Mouse (Mus musculus) embryonic facial prominence, embryonic 15.5 days (tissue): ENCODE measurements around the gene Gpc5. TPM values are rescaled to one million over a fixed set of nuclear protein-coding genes. Genes with fewer than 3 reads are reported as not detected.

Experiments
- ATAC-seq: fragments of 200-750 bp; cut with Nextera tagmentation; 2 replicates; pipeline ENCODE4 v1.8.0; 2017; ENCODE audit warnings: low read depth, moderate TSS enrichment; ENCODE audit not compliant: insufficient number of reproducible peaks, low FRiP score, low TSS enrichment
- H3K27ac ChIP-seq: fragments of 300-500 bp; sonication (generic); replicated peaks from 2 replicates; pipeline ENCODE4 v1.5.1; 2015; ENCODE audit warnings: mild to moderate bottlenecking, inconsistent platforms
- H3K27me3 ChIP-seq: fragments of 300-500 bp; sonication (generic); 2 replicates; pipeline ENCODE4 v1.6.1; 2015; ENCODE audit warnings: inconsistent platforms
- H3K36me3 ChIP-seq: fragments of 300-500 bp; sonication (generic); 2 replicates; pipeline ENCODE4 v1.6.1; 2015; ENCODE audit warnings: mild to moderate bottlenecking, inconsistent platforms
- H3K4me1 ChIP-seq: fragments of 300-500 bp; sonication (generic); 2 replicates; pipeline ENCODE4 v1.6.1; 2015; ENCODE audit warnings: inconsistent platforms
- H3K4me2 ChIP-seq: fragments of 300-500 bp; sonication (generic); replicated peaks from 2 replicates; pipeline ENCODE4 v1.6.1; 2015; ENCODE audit warnings: mild to moderate bottlenecking, inconsistent platforms
- H3K4me3 ChIP-seq: fragments of 300-500 bp; sonication (generic); replicated peaks from 2 replicates; pipeline ENCODE4 v1.5.1; 2015; ENCODE audit warnings: mild to moderate bottlenecking, inconsistent platforms
- H3K9ac ChIP-seq: fragments of 300-500 bp; sonication (generic); 2 replicates; pipeline ENCODE4 v1.6.1; 2015; ENCODE audit warnings: inconsistent platforms
- H3K9me3 ChIP-seq: fragments of 300-500 bp; sonication (generic); replicated peaks from 2 replicates; pipeline ENCODE4 v1.6.1; 2016; ENCODE audit warnings: inconsistent platforms
- WGBS: fragments of 180-500 bp; shearing (Covaris S2); methylation state at CpG from one replicate; pipeline ENCODE4 v1.1.7; 2015; 5-methylcytosine and 5-hydroxymethylcytosine counted together
- polyA plus RNA-seq: library from polyadenylated mRNA; unstranded; fragments of >200 nt; fragmentation: Nextera tagmentation; extraction: Ambion mirVana; gene quantifications from 2 replicates; pipeline ENCODE4 v1.2.1, GENCODE M21; 2015

Gene Gpc5
- polyA plus RNA-seq, 1 experiment from 2014 or later: 0.60 TPM

- no peaks in the 10 kb centered on the region for H3K9me3 ChIP-seq
- H3K36me3 ChIP-seq: no peaks in the 10 kb centered on the region
- no peak for ATAC-seq
- H3K27ac ChIP-seq: no peak overlapping the region
- H3K4me3 ChIP-seq: no peak overlapping the region
- H3K4me1 ChIP-seq: no peaks in the 10 kb centered on the region
- 83% methylated on average over 3 of the region's 3 CpGs for WGBS
- H3K27me3 ChIP-seq: no peaks in the 10 kb centered on the region
- no peak overlapping the region for H3K9ac ChIP-seq
- no peak overlapping the region for H3K4me2 ChIP-seq
These were observed 1323.5 kb downstream of the Gpc5 start for GRCm38 (mm10) chr14:116415511-116415910.

- no peak overlapping the region for H3K9ac ChIP-seq
- 49% methylated on average over 4 of the region's 4 CpGs for WGBS
- H3K27ac ChIP-seq: no peak overlapping the region
- no peak overlapping the region for H3K4me2 ChIP-seq
- H3K9me3 ChIP-seq: no peaks in the 10 kb centered on the region
- no peaks in the 10 kb centered on the region for H3K36me3 ChIP-seq
- no peak for ATAC-seq
- no peak overlapping the region for H3K4me3 ChIP-seq
- H3K27me3 ChIP-seq: no peaks in the 10 kb centered on the region
- H3K4me1 ChIP-seq: no peaks in the 10 kb centered on the region
These were observed 1356.2 kb downstream of the Gpc5 start for GRCm38 (mm10) chr14:116448219-116448618.

DNA sequence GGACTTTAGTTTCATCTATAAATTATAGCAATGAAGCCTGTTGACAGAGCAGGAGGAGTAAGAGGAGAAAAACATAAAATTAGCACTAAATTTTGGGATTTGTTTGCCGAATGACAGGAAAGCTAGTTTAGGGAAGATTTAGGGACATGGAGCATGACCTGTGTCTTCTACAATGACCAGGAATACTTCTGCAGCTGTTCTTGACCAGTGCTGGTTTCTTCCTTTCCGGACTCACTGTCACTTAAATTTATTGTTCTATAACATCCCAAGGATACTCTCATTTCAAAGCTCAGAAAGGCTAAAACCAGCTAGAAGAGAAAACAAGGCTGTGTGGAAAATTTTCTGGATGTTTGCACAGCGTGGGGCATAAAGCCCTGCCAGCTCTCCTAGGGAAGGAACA lies 1361.3 kb downstream of the Gpc5 start:
- Histone ChIP-seq H3K4me2 (no peak overlapping the region), H3K9me3 (no peaks in the 10 kb centered on the region), H3K9ac (no peak overlapping the region), H3K4me1 (no peaks in the 10 kb centered on the region), H3K4me3 (no peak overlapping the region), H3K27me3 (no peaks in the 10 kb centered on the region), H3K27ac (no peak overlapping the region), H3K36me3 (no peaks in the 10 kb centered on the region)
- ATAC-seq: no peak
- 80% methylated on average over 3 of the region's 3 CpGs for WGBS

DNA sequence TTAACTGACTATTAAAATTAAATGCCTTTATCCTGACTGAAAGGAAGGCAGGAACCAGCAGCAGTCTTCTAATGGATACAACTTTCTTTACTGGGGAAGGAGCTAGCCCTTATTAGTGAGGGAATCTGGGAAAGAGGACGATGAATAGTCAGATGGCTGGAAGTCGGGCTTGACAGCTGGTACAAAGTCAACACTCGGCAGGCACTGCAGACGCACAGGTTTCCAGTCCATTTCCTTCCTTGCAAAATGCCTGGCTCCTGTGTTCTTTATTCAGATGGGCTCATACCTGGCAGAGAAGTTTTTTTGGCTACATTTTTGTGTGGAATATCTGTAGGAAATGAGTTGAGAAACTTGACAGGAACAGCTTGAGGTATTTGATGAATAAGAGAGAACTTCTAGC lies 1364.2 kb downstream of the Gpc5 start:
- H3K27ac ChIP-seq: no peak overlapping the region
- no peak overlapping the region for H3K4me3 ChIP-seq
- no peaks in the 10 kb centered on the region for H3K36me3 ChIP-seq
- no peak for ATAC-seq
- no peak overlapping the region for H3K4me2 ChIP-seq
- H3K4me1 ChIP-seq: no peaks in the 10 kb centered on the region
- H3K9me3 ChIP-seq: no peaks in the 10 kb centered on the region
- 72% methylated on average over 4 of the region's 4 CpGs for WGBS
- H3K9ac ChIP-seq: no peak overlapping the region
- no peaks in the 10 kb centered on the region for H3K27me3 ChIP-seq

DNA sequence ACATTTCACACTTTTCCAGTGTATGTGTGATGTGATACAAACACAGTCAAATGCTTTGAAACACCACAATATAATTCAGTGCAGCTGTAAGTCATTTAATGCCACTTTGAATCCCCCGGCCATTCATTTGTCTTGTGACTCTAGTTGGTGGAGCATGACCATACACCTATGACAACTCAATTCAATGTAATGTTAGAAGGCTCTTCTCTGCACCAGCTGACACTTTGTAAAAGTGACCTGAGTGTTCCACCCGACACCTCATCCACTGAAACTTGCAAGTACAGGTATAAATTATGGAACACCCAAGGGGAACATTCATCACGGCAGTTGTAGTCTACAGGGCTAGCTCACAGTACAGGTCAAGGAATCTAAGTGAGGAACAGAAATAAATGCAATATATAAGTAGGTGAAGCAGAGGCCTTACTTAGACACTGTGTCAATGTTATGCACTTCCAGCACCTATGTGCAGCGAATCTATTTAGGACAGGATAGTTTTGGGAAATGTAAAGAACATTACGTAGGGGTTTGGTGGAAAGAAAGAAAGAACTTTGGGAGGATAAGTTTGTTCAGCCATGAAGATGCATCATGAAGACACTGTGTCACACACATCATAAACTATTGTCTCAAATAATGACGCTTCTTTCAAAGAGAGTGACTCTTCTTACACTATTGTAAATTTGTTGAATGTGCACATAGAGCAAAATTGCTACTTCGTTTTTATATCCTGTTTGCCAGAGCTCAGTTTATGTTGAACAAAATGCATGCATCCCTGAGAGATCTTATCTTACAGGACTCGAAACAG lies 1381.6 kb downstream of the Gpc5 start:
- Histone ChIP-seq H3K36me3 (no peaks in the 10 kb centered on the region), H3K27ac (no peak overlapping the region), H3K4me1 (no peaks in the 10 kb centered on the region), H3K9ac (no peak overlapping the region), H3K27me3 (no peaks in the 10 kb centered on the region), H3K4me2 (no peak overlapping the region), H3K4me3 (no peak overlapping the region), H3K9me3 (no peaks in the 10 kb centered on the region)
- WGBS: 80% methylated on average over 8 of the region's 8 CpGs
- no peak for ATAC-seq

DNA sequence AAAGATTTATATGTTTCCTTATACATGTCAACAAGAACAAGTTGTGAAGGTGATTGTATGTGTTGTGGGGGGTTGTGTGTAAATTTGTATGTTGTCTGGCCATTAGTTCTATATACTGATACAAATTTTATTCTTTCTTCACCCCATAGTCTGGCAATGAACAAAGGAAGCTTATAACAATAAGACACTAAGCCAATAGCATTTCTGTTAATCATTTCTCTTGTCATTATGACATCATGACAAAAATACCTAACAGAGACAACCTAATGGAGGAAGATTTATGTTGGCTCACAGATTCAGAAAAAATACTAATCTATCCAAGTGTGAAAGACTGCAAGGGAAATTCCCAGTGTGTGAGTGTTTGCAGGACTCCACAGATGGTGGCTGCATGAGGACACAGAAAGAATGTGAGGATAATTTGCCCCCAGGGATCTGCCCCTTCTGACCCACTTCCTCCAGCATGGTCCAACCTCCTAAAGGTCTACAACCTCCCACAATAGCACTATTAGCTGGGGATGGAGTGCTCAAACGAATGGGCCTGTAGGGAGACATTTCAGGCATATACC lies 1402.4 kb downstream of the Gpc5 start:
- Histone ChIP-seq H3K9me3 (no peaks in the 10 kb centered on the region), H3K9ac (no peak overlapping the region), H3K27ac (no peak overlapping the region), H3K27me3 (no peaks in the 10 kb centered on the region), H3K4me1 (no peaks in the 10 kb centered on the region), H3K4me3 (no peak overlapping the region), H3K36me3 (no peaks in the 10 kb centered on the region), H3K4me2 (no peak overlapping the region)
- WGBS: 23% methylated on average over 1 of the region's 1 CpGs
- no peak for ATAC-seq

DNA sequence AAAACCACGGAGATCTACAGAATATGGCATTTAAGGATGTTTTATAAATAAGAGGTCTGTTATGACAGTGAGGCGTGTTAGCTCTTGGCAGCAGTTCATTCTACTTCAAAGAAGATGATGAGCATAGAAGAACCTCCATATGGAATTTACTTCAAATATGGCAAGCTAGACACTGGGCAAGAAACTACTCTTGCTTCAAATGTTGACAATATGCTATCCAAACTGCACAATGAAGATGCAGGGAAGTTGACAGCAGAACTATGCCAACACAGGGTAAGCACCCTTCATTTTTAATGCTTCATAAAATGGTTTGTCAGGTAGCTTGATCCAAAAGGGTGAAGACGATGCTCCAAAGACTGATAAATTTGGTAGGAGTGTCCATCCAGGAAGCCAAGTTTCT lies 1446.2 kb downstream of the Gpc5 start:
- H3K27me3 ChIP-seq: no peaks in the 10 kb centered on the region
- H3K9ac ChIP-seq: no peak overlapping the region
- WGBS: 77% methylated on average over 3 of the region's 3 CpGs
- no peak overlapping the region for H3K27ac ChIP-seq
- H3K36me3 ChIP-seq: no peaks in the 10 kb centered on the region
- ATAC-seq: no peak
- H3K4me1 ChIP-seq: no peaks in the 10 kb centered on the region
- no peaks in the 10 kb centered on the region for H3K9me3 ChIP-seq
- H3K4me2 ChIP-seq: no peak overlapping the region
- no peak overlapping the region for H3K4me3 ChIP-seq

- Histone ChIP-seq H3K9ac (no peak overlapping the region), H3K36me3 (no peaks in the 10 kb centered on the region), H3K9me3 (no peaks in the 10 kb centered on the region), H3K4me1 (no peaks in the 10 kb centered on the region), H3K27me3 (no peaks in the 10 kb centered on the region), H3K27ac (no peak overlapping the region), H3K4me3 (no peak overlapping the region), H3K4me2 (no peak overlapping the region)
- ATAC-seq: no peak
These were observed 1451.7 kb downstream of the Gpc5 start for GRCm38 (mm10) chr14:116543746-116544145.

DNA sequence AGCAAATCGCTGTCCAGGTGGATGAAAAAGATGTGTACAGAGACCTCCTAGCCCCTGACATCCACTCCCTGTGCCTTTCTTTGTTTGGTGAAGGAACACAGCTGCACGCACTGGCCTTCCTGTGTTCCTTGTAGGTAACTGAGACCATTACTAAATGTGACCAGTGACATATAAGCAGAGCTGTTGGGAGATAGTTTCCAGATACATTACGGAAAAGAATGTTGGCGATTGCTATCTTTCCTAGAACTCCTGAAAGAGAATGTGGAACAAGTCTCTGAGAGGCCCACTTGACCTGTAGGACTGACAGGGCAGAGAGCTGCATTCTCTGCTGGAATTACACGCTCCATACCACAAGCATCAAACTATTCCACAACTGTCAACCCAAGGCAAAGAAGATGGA lies 1459.4 kb downstream of the Gpc5 start:
- H3K27me3 ChIP-seq: no peaks in the 10 kb centered on the region
- no peak overlapping the region for H3K4me3 ChIP-seq
- no peaks in the 10 kb centered on the region for H3K36me3 ChIP-seq
- no peak overlapping the region for H3K9ac ChIP-seq
- no peak for ATAC-seq
- no peaks in the 10 kb centered on the region for H3K9me3 ChIP-seq
- WGBS: 43% methylated on average over 5 of the region's 5 CpGs
- no peak overlapping the region for H3K27ac ChIP-seq
- H3K4me2 ChIP-seq: no peak overlapping the region
- H3K4me1 ChIP-seq: no peaks in the 10 kb centered on the region

- 38% methylated on average over 7 of the region's 7 CpGs for WGBS
- no peaks in the 10 kb centered on the region for H3K27me3 ChIP-seq
- no peaks in the 10 kb centered on the region for H3K9me3 ChIP-seq
- no peaks in the 10 kb centered on the region for H3K4me1 ChIP-seq
- H3K36me3 ChIP-seq: no peaks in the 10 kb centered on the region
- no peak for ATAC-seq
- no peak overlapping the region for H3K27ac ChIP-seq
- no peak overlapping the region for H3K9ac ChIP-seq
- H3K4me2 ChIP-seq: no peak overlapping the region
- H3K4me3 ChIP-seq: no peak overlapping the region
These were observed 1461.3 kb downstream of the Gpc5 start for GRCm38 (mm10) chr14:116553316-116553715.

- no peak overlapping the region for H3K4me2 ChIP-seq
- 80% methylated on average over 9 of the region's 9 CpGs for WGBS
These were observed 1466.3 kb downstream of the Gpc5 start for GRCm38 (mm10) chr14:116558141-116558800.

More at GRCm38 (mm10) chr14:116558141-116558800, 1466.3 kb downstream of the Gpc5 start:
- Histone ChIP-seq H3K4me3 (no peak overlapping the region), H3K27me3 (no peaks in the 10 kb centered on the region), H3K9me3 (no peaks in the 10 kb centered on the region), H3K27ac (no peak overlapping the region), H3K4me1 (no peaks in the 10 kb centered on the region), H3K36me3 (no peaks in the 10 kb centered on the region), H3K9ac (no peak overlapping the region)
- no peak for ATAC-seq
